Mouse (Mus musculus): ENCODE measurements at regions not wholly inside any gene's neighbourhood (a gene's known extent, or its start where the extent isn't known, plus 50 kb on each side); places are given as distances from the start of the nearest gene placed in this dataset.

DNA sequence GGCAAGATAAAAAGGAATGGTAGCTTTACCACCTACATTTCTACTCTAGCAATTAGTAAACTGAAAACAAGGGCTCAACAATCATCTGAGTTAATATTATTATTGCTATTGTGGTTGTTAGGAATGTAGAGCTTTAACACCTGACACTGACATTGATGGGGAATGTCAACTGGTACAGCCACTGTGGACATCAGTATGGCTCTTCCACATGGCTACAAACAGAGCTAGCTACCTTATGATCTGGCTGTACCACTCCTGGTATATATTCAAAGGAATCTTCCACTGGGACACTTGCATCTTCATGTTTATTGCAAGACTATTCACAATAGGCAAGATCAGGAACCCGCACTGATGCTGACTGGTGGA, 119.8 kb downstream of the Sox4 start:
- WGBS = 87% methylated on average over 1 of the region's 1 CpGs
- H3K9ac ChIP-seq (replicated peaks; ENCODE audit: low read length) = no peak overlapping the region
- no peak for DNase-seq (ENCODE audit: low spot score)
- TF ChIP-seq CTCF (IDR thresholded peaks at IDR 0.05; ENCODE audit: low read depth) = no peak
- H3K4me2 ChIP-seq (ENCODE audit: low read depth, low read length) = no peak overlapping the region
- H3K27ac ChIP-seq = no peak overlapping the region
- no peaks in the 10 kb centered on the region for H3K27me3 ChIP-seq (ENCODE audit: insufficient read depth, low read length)
- peaks cover 4% of the 10 kb centered on the region; the same call in 1 of the 2 replicates for H3K4me1 ChIP-seq (ENCODE audit: insufficient read depth, low read length)
- H3K36me3 ChIP-seq (ENCODE audit: insufficient read depth, low read length) = no peaks in the 10 kb centered on the region
- no peak for ATAC-seq
- no peaks in the 10 kb centered on the region for H3K9me3 ChIP-seq (ENCODE audit: low read length)
- H3K4me3 ChIP-seq (ENCODE audit: low read length) = no peak overlapping the region

DNA sequence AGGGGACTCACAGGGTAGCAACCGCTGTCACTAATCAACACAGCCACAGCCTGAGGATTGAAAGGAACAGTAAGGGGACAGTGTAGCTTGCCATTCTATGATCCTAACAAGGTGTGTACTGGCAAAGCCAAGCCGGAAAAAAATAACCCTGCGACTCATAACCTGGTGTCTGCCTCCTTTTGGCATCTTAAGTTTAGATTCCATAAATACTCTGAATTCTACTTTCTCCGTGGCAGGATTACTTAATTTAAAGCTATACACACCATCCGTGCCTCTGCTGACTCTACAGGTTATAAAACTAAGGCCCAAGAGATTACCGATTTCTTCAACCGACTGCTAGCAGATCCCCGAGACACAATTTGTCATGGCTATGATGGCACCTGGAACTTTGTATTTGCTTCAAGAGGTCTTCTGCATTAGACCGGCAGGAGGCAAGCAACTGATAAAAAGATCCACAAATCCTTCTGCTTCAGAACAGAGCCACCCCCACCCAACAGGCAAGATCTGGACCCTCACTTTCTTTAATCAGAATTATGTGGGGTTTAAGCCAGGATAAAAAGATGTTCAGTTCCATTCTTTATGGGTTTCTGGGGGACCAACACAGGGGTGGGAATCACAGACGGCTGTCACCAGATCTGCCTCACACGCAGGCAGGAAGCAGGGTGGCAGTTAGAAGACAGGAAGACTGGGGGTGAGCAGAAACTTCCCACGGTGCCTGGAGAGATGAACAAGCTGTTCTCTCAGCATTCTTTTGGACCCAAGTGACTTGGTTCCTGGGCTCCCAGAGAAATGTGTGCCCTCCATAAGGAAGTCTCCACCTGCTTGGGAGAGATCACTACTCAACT, 120.4 kb downstream of the Sox4 start:
- Histone ChIP-seq H3K9me3 (ENCODE audit: low read length) (no peaks in the 10 kb centered on the region), H3K4me2 (ENCODE audit: low read depth, low read length) (no peak overlapping the region), H3K27me3 (ENCODE audit: insufficient read depth, low read length) (no peaks in the 10 kb centered on the region), H3K9ac (replicated peaks; ENCODE audit: low read length) (no peak overlapping the region), H3K4me3 (ENCODE audit: low read length) (no peak overlapping the region), H3K4me1 (ENCODE audit: insufficient read depth, low read length) (peaks cover 4% of the 10 kb centered on the region; the same call in 1 of the 2 replicates), H3K36me3 (ENCODE audit: insufficient read depth, low read length) (no peaks in the 10 kb centered on the region), H3K27ac (no peak overlapping the region)
- no peak for TF ChIP-seq CTCF (IDR thresholded peaks at IDR 0.05; ENCODE audit: low read depth)
- 59% methylated on average over 12 of the region's 12 CpGs for WGBS
- no peak for DNase-seq (ENCODE audit: low spot score)
- ATAC-seq = no peak

DNA sequence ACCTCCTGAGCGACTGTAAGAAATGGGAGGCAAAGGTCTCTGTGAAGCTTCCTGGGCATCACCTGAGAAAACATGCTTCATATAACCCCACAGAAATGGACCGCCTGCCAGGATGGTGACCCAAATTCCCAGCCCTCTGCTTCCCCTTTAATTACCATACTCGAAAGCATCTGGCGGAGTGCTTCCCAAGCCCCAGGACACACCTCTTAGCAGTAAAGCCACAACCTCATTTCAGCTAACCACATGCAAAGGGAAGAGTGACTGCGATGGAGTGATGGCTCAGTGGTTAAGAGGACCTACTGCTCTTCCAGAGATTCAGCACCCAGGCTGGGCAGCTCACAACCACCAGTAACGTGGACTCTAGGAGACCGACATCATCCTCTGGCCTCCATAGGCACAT, 127.2 kb downstream of the Sox4 start:
- no peaks in the 10 kb centered on the region for H3K27me3 ChIP-seq (ENCODE audit: insufficient read depth, low read length)
- no peaks in the 10 kb centered on the region for H3K36me3 ChIP-seq (ENCODE audit: insufficient read depth, low read length)
- no peak for TF ChIP-seq CTCF (IDR thresholded peaks at IDR 0.05; ENCODE audit: low read depth)
- H3K27ac ChIP-seq = no peak overlapping the region
- H3K9me3 ChIP-seq (ENCODE audit: low read length) = no peaks in the 10 kb centered on the region
- DNase-seq (ENCODE audit: low spot score) = no peak
- H3K4me1 ChIP-seq (ENCODE audit: insufficient read depth, low read length) = no peaks in the 10 kb centered on the region
- H3K9ac ChIP-seq (replicated peaks; ENCODE audit: low read length) = no peak overlapping the region
- 89% methylated on average over 7 of the region's 7 CpGs for WGBS
- no peak overlapping the region for H3K4me2 ChIP-seq (ENCODE audit: low read depth, low read length)
- H3K4me3 ChIP-seq (ENCODE audit: low read length) = no peak overlapping the region
- ATAC-seq = no peak

GRCm38 (mm10) chr13:28823985-28824384, 129.5 kb downstream of the Sox4 start:
- peak; percentile 47; the same call in 1 of the 2 replicates for ATAC-seq
- H3K4me3 ChIP-seq (ENCODE audit: low read length) = no peak overlapping the region
- no peaks in the 10 kb centered on the region for H3K4me1 ChIP-seq (ENCODE audit: insufficient read depth, low read length)
- 37% methylated on average over 11 of the region's 11 CpGs for WGBS
- H3K27me3 ChIP-seq (ENCODE audit: insufficient read depth, low read length) = no peaks in the 10 kb centered on the region
- no peak overlapping the region for H3K4me2 ChIP-seq (ENCODE audit: low read depth, low read length)
- H3K9ac ChIP-seq (replicated peaks; ENCODE audit: low read length) = no peak overlapping the region
- no peak overlapping the region for H3K27ac ChIP-seq
- no peaks in the 10 kb centered on the region for H3K36me3 ChIP-seq (ENCODE audit: insufficient read depth, low read length)
- no peak for DNase-seq (ENCODE audit: low spot score)
- H3K9me3 ChIP-seq (ENCODE audit: low read length) = no peaks in the 10 kb centered on the region
- no peak for TF ChIP-seq CTCF (IDR thresholded peaks at IDR 0.05; ENCODE audit: low read depth)

- ATAC-seq (no peak), DNase-seq (ENCODE audit: low spot score) (no peak)
- 65% methylated on average over 9 of the region's 9 CpGs for WGBS
- no peak overlapping the region for H3K27ac ChIP-seq
- H3K4me2 ChIP-seq (ENCODE audit: low read depth, low read length) = no peak overlapping the region
- no peak overlapping the region for H3K9ac ChIP-seq (replicated peaks; ENCODE audit: low read length)
- H3K36me3 ChIP-seq (ENCODE audit: insufficient read depth, low read length) = no peaks in the 10 kb centered on the region
- TF ChIP-seq CTCF (IDR thresholded peaks at IDR 0.05; ENCODE audit: low read depth) = no peak
- H3K27me3 ChIP-seq (ENCODE audit: insufficient read depth, low read length) = no peaks in the 10 kb centered on the region
- no peaks in the 10 kb centered on the region for H3K4me1 ChIP-seq (ENCODE audit: insufficient read depth, low read length)
- no peaks in the 10 kb centered on the region for H3K9me3 ChIP-seq (ENCODE audit: low read length)
- H3K4me3 ChIP-seq (ENCODE audit: low read length) = no peak overlapping the region
Measured at GRCm38 (mm10) chr13:28823311-28823880, 130.1 kb downstream of the Sox4 start.

DNA sequence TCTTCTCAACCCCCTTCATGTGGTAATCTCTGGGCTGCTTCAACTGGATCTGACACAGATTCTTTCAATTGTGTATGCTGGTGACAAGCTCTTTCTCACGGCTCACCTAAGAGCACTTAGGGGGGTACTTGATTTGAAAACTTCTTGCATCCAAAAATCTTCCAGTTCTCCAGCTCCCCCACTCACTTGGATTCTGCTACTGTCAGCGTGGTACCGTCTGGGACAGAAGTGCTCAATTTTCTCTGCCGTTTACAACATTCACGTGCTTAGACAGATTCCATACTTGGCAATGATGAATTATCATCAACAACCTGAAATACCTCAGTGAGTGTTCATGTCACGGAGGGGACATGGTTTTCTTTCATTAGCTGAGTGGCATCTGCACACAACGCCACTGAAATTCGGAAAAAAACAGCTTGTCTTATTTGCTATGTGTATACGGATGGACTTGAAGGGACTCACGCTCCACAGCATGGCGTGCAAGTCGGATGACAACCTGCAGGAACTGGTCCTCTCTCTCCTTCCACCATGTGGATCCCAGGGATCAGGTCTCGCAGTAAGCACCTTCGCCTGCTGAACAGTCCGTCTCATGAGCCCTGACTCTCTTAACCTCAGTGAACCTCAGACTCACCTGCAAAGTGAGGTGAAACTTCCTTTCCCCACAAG, 132.5 kb downstream of the Sox4 start:
- WGBS = 71% methylated on average over 15 of the region's 15 CpGs
- Histone ChIP-seq H3K9me3 (ENCODE audit: low read length) (no peaks in the 10 kb centered on the region), H3K36me3 (ENCODE audit: insufficient read depth, low read length) (no peaks in the 10 kb centered on the region), H3K27me3 (ENCODE audit: insufficient read depth, low read length) (no peaks in the 10 kb centered on the region), H3K9ac (replicated peaks; ENCODE audit: low read length) (no peak overlapping the region), H3K27ac (no peak overlapping the region), H3K4me1 (ENCODE audit: insufficient read depth, low read length) (no peaks in the 10 kb centered on the region), H3K4me3 (ENCODE audit: low read length) (no peak overlapping the region), H3K4me2 (ENCODE audit: low read depth, low read length) (no peak overlapping the region)
- DNase-seq (ENCODE audit: low spot score) (no peak), ATAC-seq (no peak)
- TF ChIP-seq CTCF (IDR thresholded peaks at IDR 0.05; ENCODE audit: low read depth) = no peak

Measured in hindbrain, postnatal 0 days (tissue).